Mouse (Mus musculus) frontal cortex, postnatal 10 days (tissue): ENCODE data around the gene Cdh13.
A peak's percentile ranks its signal among the peaks of the same experiment; 100 is the strongest.
"Not testable (repeated sequence)": the region's sequence is repeated elsewhere in the genome, so short reads cannot be mapped to it uniquely, and the experiment has no call there.

Experiments used
- DNase-seq, 2 experiments: peaks; one replicate each; pipeline ENCODE4 v3.0.0; 2022; ENCODE audit warnings: low spot score in 2 of 2, mixed read lengths in 1 of 2

Cdh13 gene

DNA sequence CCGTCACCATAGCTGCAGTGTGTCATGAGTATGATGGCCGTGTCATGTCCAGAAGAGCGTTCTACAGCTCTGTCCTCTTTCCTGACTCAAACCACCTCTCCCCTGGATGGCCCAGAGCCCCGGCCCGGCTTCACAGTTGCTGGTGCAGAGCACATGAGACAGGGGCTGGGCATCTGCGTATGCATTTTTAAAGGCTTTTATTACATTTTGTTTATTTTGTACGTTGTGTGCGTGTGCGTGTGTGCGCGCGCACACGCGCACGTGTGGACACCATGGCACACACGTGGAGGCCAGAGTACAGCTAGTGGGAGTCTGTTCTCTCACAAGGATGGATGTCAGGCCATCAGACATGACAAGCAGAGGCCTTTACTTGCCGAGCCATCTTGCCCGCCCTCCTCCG lies 1068.1 kb downstream of the Cdh13 start:
- no peak for DNase-seq

DNA sequence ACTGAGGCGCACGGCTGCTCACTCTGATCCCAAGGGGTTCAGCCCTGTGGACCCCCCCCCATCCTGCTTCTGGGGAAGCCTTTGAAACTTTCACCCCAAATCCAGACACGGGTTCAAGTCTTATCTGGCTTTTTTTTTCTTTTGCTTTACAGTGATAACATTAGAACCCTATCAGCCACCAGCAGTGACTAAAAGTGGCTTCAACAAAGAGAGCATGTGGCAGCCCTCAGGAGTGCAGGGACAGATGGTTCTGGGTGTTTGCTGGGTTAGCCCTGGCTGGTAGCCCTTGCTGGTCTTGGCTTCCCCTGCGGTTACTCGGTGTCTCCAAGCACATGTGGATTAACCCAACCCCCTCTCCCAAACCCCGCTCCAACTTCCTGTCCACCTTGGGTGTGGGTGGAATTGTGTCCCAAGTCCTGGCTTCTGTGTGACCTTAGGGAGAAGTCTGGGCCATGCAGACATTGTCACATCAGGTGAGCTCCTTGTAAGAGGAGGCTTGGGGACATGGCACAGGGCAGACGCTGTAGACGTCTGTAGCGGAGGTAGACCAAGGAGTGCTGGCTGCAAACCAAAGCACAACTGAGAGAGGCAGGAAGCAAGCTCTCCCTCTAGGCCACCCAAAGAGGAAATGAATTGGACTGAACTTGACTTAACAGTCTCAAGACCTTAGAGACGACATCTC lies 1069.6 kb downstream of the Cdh13 start:
- no peak for DNase-seq

DNA sequence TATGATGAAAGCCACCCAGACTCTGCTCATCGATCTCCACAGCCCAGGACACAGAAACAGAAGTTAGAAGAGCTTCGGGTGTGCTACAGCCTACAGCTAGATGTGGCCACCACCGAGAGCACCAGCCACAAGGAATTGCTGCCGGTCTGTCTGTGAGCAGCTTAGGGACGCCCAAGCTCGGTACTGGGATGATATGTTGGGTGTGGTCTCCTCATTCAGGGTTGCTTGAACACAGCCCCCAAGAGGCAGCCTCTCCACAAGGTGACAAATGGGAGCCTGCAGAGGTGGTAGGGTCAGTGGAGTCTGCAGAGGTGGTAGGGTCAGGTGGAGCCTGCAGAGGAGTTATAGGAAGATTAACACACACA lies 1070.1 kb downstream of the Cdh13 start:
- no peak for DNase-seq

DNA sequence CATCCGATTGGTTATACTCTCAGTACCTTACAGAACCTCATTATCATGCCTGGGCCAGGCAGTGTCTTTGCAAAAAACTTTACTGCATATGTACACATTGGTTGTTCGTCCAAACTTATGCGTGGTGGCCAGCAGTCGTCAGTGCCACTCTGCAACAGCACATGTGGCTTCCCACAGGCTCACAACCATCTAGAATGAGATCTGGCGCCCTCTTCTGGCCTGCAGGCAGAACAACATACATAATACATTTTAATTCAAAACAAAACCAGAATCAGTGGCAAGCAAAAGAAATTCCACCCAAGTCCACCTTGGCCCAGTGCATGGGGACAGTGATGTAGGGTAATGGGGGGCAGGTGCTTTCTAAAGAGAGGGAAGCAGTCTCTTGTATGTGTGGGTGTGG lies 1073.1 kb downstream of the Cdh13 start:
- DNase-seq = not testable (repeated sequence)

DNA sequence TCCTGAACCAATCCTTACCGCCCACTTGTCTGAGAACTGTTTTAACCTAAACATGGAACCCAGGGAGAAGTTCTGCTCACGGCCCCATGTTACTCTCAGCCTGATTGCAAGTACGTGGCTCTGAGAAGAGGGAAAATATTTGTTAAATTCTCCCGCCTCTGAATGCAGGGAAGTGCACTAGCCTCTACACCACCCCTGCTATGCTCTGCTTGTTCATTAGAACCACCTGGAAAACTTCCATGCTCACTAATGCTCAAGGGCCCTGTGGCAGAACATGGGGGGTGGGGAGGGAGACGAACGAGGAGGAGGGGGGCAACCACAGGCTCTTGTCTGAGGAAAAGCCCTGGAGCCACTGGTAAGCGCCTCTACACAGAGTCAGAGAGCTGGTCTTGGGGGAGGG lies 1074.6 kb downstream of the Cdh13 start:
- no peak for DNase-seq

DNA sequence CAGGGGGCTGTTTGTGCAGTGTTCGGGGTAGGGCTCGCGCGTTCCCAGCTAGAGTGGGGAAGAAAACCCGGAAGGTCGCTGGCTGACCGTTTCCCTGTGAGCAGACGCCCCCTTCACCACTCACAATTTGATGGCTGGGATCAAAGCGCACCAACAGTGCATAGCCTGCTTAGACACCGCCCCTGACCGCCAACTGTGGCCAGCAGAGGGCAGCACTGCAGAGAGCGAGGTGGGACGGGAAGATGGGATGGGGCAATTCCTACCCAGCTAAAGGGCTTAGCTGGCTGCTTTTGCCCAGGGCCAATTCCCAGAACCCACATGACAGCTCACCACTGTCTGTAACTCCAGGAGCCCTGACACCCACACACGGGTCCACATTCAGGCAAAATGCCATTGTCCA lies 1075.3 kb downstream of the Cdh13 start:
- peak in 1 of 2 experiments; percentile 29 for DNase-seq

DNA sequence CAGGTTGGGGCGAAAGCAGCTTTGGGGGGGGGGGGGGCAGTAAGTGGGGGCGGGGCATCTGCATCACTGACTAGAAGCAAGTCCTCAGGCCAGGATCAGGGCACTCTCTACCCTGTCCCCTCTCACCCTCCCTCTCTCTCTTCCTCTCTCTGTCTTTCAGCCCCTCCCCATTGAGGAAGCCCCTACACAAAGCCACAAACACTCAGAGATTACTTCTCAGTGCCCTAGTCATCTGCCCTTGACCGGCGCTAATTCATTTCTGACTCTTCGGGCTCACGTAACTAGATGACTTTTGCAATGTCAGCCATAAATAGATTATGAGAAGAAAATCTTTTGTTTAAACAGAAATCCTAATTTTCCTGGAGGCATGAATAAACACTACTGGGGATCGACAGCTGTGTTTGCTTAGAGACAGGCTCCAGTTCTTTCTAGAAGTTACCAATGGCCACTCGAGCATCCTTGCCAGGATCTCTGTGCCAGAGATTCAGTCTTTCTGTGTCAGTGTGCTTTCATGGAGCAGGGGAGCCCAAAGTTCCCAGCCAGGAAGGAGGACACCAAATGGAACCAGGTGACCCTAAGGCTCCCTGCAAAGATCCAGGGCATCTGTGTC lies 1077.3 kb downstream of the Cdh13 start:
- DNase-seq = no peak
